Mouse (Mus musculus) embryo, embryonic 10 days (tissue): Measurements from ENCODE around the gene Tspan6.

Experiments
- DNase-seq: peaks from one replicate; pipeline ENCODE4 v3.0.0-alpha.2; 2015; ENCODE audit warnings: low spot score

The Tspan6 gene

GRCm38 (mm10) chrX:133898014-133898542 is at the start of gene Tspan6:
TSS of gene Tspan6 (minus strand) at chrX:133898429.
- peak; percentile 89 for DNase-seq

GRCm38 (mm10) chrX:133947427-133947826 is 49.2 kb upstream of the Tspan6 start:
- DNase-seq = peak; percentile 68

- no peak for DNase-seq
These were observed 41.3 kb upstream of the Tspan6 start for GRCm38 (mm10) chrX:133939561-133939960.

GRCm38 (mm10) chrX:133936605-133937225 is 38.5 kb upstream of the Tspan6 start:
- DNase-seq = no peak

GRCm38 (mm10) chrX:133931302-133932013 is 33.2 kb upstream of the Tspan6 start:
- DNase-seq = peak; percentile 66

GRCm38 (mm10) chrX:133926760-133927159 is 28.5 kb upstream of the Tspan6 start:
- DNase-seq = no peak

- no peak for DNase-seq
These were observed 23.0 kb upstream of the Tspan6 start for GRCm38 (mm10) chrX:133921187-133921586.

GRCm38 (mm10) chrX:133914219-133914618 is 16.0 kb upstream of the Tspan6 start:
- DNase-seq = peak; percentile 4

GRCm38 (mm10) chrX:133913006-133913405 is 14.8 kb upstream of the Tspan6 start:
- no peak for DNase-seq

- DNase-seq = no peak
These were observed 13.3 kb upstream of the Tspan6 start for GRCm38 (mm10) chrX:133911397-133912103.

GRCm38 (mm10) chrX:133908261-133908660 is 10.0 kb upstream of the Tspan6 start, which contains the start of gene Srpx2:
TSS of gene Srpx2 (plus strand) at chrX:133908426.
- DNase-seq = no peak

GRCm38 (mm10) chrX:133888111-133888510 is 10.1 kb downstream of the Tspan6 start:
- DNase-seq = no peak

GRCm38 (mm10) chrX:133887308-133887707 is 10.9 kb downstream of the Tspan6 start:
- DNase-seq = no peak

- DNase-seq = no peak
These were observed 28.5 kb downstream of the Tspan6 start for GRCm38 (mm10) chrX:133869743-133870142.

- DNase-seq = no peak
These were observed 44.6 kb downstream of the Tspan6 start for GRCm38 (mm10) chrX:133853637-133854036.

- DNase-seq = no peak
These were observed 47.5 kb downstream of the Tspan6 start, which contains the start of gene Tnmd for GRCm38 (mm10) chrX:133850680-133851079. TSS of gene Tnmd (plus strand) at chrX:133850980.
